Mouse (Mus musculus) hindbrain, embryonic 13.5 days (tissue): ENCODE measurements around the gene Efhc1. TPM values are rescaled to one million over a fixed set of nuclear protein-coding genes. Genes with fewer than 3 reads are reported as not detected.
A peak's percentile ranks its signal among the peaks of the same experiment; 100 is the strongest.

Experiments
- ATAC-seq: fragments of 200-750 bp; cut with Nextera tagmentation; 2 replicates; pipeline ENCODE4 v1.8.0; 2017; ENCODE audit warnings: moderate TSS enrichment; ENCODE audit not compliant: low FRiP score
- H3K27ac ChIP-seq: fragments of 300-500 bp; sonication (generic); 2 replicates; pipeline ENCODE4 v1.5.1; 2015; ENCODE audit warnings: inconsistent platforms, mild to moderate bottlenecking, moderate library complexity
- H3K27me3 ChIP-seq: fragments of 300-500 bp; sonication (generic); 2 replicates; pipeline ENCODE4 v1.6.1; 2015; ENCODE audit warnings: mild to moderate bottlenecking, inconsistent platforms
- H3K36me3 ChIP-seq: fragments of 300-500 bp; sonication (generic); 2 replicates; pipeline ENCODE4 v1.6.1; 2015; ENCODE audit warnings: mild to moderate bottlenecking, inconsistent platforms
- H3K4me1 ChIP-seq: fragments of 300-500 bp; sonication (generic); replicated peaks from 2 replicates; pipeline ENCODE4 v1.6.1; 2015; ENCODE audit warnings: inconsistent platforms
- H3K4me2 ChIP-seq: fragments of 300-500 bp; sonication (generic); 2 replicates; pipeline ENCODE4 v1.6.1; 2015; ENCODE audit warnings: inconsistent platforms, mild to moderate bottlenecking, moderate library complexity
- H3K4me3 ChIP-seq: fragments of 300-500 bp; sonication (generic); 2 replicates; pipeline ENCODE4 v1.5.1; 2015; ENCODE audit warnings: mild to moderate bottlenecking, inconsistent platforms
- H3K9ac ChIP-seq: fragments of 300-500 bp; sonication (generic); 2 replicates; pipeline ENCODE4 v1.6.1; 2015; ENCODE audit warnings: mild to moderate bottlenecking, inconsistent platforms
- H3K9me3 ChIP-seq: fragments of 300-500 bp; sonication (generic); 2 replicates; pipeline ENCODE4 v1.6.1; 2016; ENCODE audit warnings: inconsistent platforms
- WGBS: fragments of 180-500 bp; shearing (Covaris S2); methylation state at CpG from one replicate; pipeline ENCODE4 v1.1.7; 2015; 5-methylcytosine and 5-hydroxymethylcytosine counted together
- polyA plus RNA-seq: library from polyadenylated mRNA; unstranded; fragments of >200 nt; fragmentation: Nextera tagmentation; extraction: Ambion mirVana; gene quantifications from 2 replicates; pipeline ENCODE4 v1.2.1, GENCODE M21; 2015

The Efhc1 gene
- polyA plus RNA-seq, 1 experiment from 2014 or later, result 3.5 TPM

GRCm38 (mm10) chr1:20969642-20970041, 18.2 kb downstream of the Efhc1 start:
- 92% methylated on average over 2 of the region's 2 CpGs for WGBS
- Histone ChIP-seq H3K27ac (no peak overlapping the region), H3K4me1 (no peaks in the 10 kb centered on the region), H3K27me3 (no peaks in the 10 kb centered on the region), H3K4me2 (no peak overlapping the region), H3K4me3 (no peak overlapping the region), H3K36me3 (no peaks in the 10 kb centered on the region), H3K9me3 (no peaks in the 10 kb centered on the region), H3K9ac (no peak overlapping the region)
- no peak for ATAC-seq

DNA sequence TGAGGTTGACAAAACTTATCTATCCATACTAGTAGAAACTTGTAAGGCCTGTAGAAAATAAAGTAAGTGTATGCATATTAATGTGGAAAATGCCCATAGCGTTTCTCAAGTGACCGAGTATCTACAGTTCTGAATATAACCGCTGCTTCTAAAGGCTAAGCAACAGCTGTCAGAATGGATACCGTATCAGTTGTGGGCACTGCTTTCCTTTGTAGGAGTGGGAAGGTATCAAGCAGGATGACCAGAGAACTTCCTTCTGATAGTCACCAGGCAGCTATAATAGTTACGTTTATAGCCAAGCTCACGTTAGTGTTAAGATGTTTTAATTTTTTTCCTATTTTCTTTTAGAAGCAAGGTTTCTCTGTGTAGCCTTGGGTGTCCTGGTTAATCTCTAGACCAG, 22.0 kb downstream of the Efhc1 start:
- Histone ChIP-seq H3K9ac (no peak overlapping the region), H3K4me3 (no peak overlapping the region), H3K4me1 (no peaks in the 10 kb centered on the region), H3K36me3 (no peaks in the 10 kb centered on the region), H3K4me2 (no peak overlapping the region), H3K27me3 (no peaks in the 10 kb centered on the region), H3K27ac (no peak overlapping the region), H3K9me3 (no peaks in the 10 kb centered on the region)
- WGBS, result 94% methylated on average over 6 of the region's 6 CpGs
- no peak for ATAC-seq

DNA sequence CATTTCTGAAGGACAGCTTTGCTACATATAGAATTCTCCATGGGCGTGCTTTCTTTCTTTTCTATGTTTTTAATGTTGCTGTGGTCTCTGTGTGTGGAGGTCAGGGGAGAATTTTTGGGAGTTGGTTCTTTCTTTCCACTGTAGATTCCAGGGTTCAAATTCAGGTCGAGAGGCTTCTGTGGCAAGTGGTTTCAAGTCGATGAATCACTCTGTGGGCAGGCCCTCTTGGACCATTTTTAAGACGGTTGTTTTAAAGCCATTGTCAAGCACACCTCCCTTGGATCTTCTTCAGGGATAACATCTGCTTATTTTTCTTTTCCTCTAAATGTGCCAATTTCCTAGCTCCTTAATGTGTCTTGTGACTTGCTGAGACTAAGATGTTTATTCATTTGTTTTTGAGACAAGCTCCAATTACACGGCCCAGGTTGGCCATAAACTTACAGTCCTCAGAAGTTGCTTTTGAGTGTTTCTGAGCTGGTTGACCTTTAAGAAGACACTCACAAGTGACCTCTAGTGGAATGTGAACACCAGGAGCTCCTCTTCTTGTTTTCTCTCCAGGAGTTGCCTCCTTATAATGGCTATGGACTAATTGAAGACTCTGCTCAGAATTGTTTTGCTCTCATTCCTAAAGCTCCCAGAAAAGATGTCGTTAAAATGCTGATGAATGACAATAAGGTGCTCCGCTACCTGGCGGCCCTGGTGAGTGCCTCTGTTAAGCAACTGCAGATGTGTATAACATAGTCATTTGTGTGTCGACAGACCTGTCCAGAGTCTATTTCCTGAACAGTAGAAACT, 23.1 kb downstream of the Efhc1 start:
- H3K27me3 ChIP-seq, result no peaks in the 10 kb centered on the region
- 74% methylated on average over 9 of the region's 9 CpGs for WGBS
- no peak overlapping the region for H3K4me3 ChIP-seq
- no peak overlapping the region for H3K4me2 ChIP-seq
- H3K4me1 ChIP-seq, result no peaks in the 10 kb centered on the region
- no peaks in the 10 kb centered on the region for H3K36me3 ChIP-seq
- ATAC-seq, result no peak
- no peak overlapping the region for H3K27ac ChIP-seq
- H3K9me3 ChIP-seq, result no peaks in the 10 kb centered on the region
- H3K9ac ChIP-seq, result no peak overlapping the region

- H3K27ac ChIP-seq, result no peak overlapping the region
- ATAC-seq, result no peak
These were observed 29.1 kb downstream of the Efhc1 start for GRCm38 (mm10) chr1:20980553-20980952.

GRCm38 (mm10) chr1:20981764-20982163, 30.3 kb downstream of the Efhc1 start:
- Histone ChIP-seq H3K9ac (no peak overlapping the region), H3K4me2 (no peak overlapping the region), H3K9me3 (no peaks in the 10 kb centered on the region), H3K27me3 (no peaks in the 10 kb centered on the region), H3K4me1 (no peaks in the 10 kb centered on the region; the same call in 1 of the 2 replicates), H3K27ac (no peak overlapping the region), H3K4me3 (no peak overlapping the region), H3K36me3 (no peaks in the 10 kb centered on the region)
- no peak for ATAC-seq
- 86% methylated on average over 6 of the region's 6 CpGs for WGBS

More at GRCm38 (mm10) chr1:20980553-20980952, 29.1 kb downstream of the Efhc1 start:
- WGBS, result 53% methylated on average over 1 of the region's 1 CpGs
- Histone ChIP-seq H3K36me3 (no peaks in the 10 kb centered on the region), H3K27me3 (no peaks in the 10 kb centered on the region), H3K4me1 (no peaks in the 10 kb centered on the region), H3K4me3 (no peak overlapping the region), H3K4me2 (no peak overlapping the region), H3K9me3 (no peaks in the 10 kb centered on the region), H3K9ac (no peak overlapping the region)

GRCm38 (mm10) chr1:20984103-20984502, 32.7 kb downstream of the Efhc1 start:
- Histone ChIP-seq H3K4me2 (no peak overlapping the region), H3K9ac (no peak overlapping the region), H3K27me3 (no peaks in the 10 kb centered on the region), H3K9me3 (no peaks in the 10 kb centered on the region), H3K27ac (no peak overlapping the region), H3K4me3 (no peak overlapping the region), H3K4me1 (no peaks in the 10 kb centered on the region; the same call in 1 of the 2 replicates), H3K36me3 (no peaks in the 10 kb centered on the region)
- no peak for ATAC-seq
- WGBS, result 72% methylated on average over 2 of the region's 2 CpGs

GRCm38 (mm10) chr1:20984582-20984981, 33.2 kb downstream of the Efhc1 start:
- no peak overlapping the region for H3K4me2 ChIP-seq
- no peaks in the 10 kb centered on the region for H3K27me3 ChIP-seq
- H3K27ac ChIP-seq, result no peak overlapping the region
- no peak overlapping the region for H3K4me3 ChIP-seq
- 50% methylated on average over 4 of the region's 4 CpGs for WGBS
- H3K9ac ChIP-seq, result no peak overlapping the region
- H3K4me1 ChIP-seq, result no peaks in the 10 kb centered on the region; the same call in 1 of the 2 replicates
- no peaks in the 10 kb centered on the region for H3K36me3 ChIP-seq
- ATAC-seq, result peak; percentile 54; the same call in 1 of the 2 replicates
- H3K9me3 ChIP-seq, result no peaks in the 10 kb centered on the region

DNA sequence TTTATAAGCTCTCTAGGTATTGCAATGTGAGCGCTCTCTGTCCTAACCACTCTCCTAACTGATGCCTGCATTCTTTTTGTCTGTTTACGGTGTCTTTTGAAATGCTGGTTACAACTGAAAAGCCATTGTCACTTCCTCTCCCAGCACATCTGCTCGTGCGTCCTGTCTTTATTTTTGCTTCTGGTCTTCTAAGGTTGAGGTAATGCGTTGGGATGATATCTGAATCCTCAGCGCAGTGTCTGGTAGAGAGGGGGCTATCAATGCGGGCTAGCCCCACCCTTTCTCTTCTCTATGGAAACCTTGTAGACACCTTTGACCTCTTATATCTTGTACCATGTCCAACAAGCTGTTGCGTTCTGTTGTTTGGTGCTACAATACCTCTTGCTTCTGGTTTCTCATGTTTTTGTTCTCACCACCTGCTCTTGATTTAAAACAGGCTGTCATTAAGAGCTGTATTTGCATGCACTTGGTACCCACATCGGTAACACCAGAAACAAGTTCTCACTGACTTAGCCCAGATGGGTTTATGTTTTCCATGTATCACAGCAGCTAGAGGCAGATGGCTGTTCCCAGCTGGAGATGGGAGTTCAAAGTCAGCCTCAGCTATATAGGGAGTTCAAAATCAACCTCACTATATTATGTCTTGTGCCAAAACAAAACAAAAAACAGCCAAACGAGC, 35.1 kb downstream of the Efhc1 start:
- no peaks in the 10 kb centered on the region for H3K36me3 ChIP-seq
- H3K27ac ChIP-seq, result no peak overlapping the region
- no peak for ATAC-seq
- H3K9me3 ChIP-seq, result no peaks in the 10 kb centered on the region
- no peaks in the 10 kb centered on the region; the same call in 1 of the 2 replicates for H3K4me1 ChIP-seq
- H3K27me3 ChIP-seq, result no peaks in the 10 kb centered on the region
- 57% methylated on average over 10 of the region's 10 CpGs for WGBS
- H3K4me2 ChIP-seq, result no peak overlapping the region
- H3K9ac ChIP-seq, result no peak overlapping the region
- no peak overlapping the region for H3K4me3 ChIP-seq

DNA sequence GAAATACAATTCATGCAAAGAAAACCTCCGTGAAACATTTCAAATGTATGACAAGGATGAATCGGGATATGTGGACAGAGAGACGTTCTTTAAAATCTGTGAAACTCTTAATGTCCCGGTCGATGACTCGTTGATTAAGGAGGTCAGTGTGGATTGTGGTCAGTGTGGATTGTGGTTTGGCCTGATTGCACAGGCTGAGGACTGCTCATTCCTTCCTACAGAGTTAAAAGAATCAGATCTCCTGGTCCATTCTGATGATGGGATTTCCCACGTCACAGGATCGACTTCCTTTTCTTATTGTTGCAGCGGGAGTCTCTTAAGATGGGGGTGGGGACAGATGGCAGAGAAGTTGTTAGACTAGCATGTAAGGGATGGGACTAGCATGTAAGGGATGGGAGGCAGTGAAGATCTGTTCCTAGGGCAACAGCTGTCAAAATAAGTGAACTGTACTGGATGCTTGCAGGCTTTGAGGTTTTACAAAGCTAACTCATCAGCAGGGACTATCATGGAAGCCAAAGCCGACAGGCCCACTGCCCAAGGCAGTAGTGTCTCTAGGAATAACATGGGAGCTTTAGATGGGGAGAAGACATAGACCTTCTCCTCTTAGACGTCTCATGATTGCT, 38.1 kb downstream of the Efhc1 start:
- no peaks in the 10 kb centered on the region; the same call in 1 of the 2 replicates for H3K4me1 ChIP-seq
- H3K9me3 ChIP-seq, result no peaks in the 10 kb centered on the region
- 93% methylated on average over 11 of the region's 11 CpGs for WGBS
- no peak overlapping the region for H3K4me2 ChIP-seq
- H3K9ac ChIP-seq, result no peak overlapping the region
- H3K4me3 ChIP-seq, result no peak overlapping the region
- no peaks in the 10 kb centered on the region for H3K36me3 ChIP-seq
- ATAC-seq, result no peak
- no peaks in the 10 kb centered on the region for H3K27me3 ChIP-seq
- H3K27ac ChIP-seq, result no peak overlapping the region

DNA sequence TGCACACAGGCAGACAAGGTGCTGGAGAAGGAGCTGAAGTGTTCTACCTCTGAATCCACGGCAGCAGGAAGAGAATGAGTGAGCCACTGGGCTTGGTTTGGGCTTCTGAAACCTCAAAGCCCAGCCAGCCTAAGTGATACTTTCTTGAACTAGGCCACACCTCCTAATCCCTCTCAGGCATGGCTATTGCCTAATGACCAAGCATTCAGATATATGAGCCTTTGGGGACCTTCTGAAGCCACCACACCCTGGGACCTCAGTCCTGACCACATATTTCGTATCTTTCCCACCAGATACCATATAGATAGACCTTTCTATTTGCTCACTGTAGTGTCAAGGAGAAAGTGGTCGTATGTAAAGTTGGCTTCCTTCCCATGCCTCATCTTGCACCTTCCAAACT, 42.3 kb downstream of the Efhc1 start:
- no peak for ATAC-seq
- Histone ChIP-seq H3K4me3 (no peak overlapping the region), H3K4me1 (peaks cover 11% of the 10 kb centered on the region), H3K27ac (no peak overlapping the region), H3K9ac (no peak overlapping the region), H3K27me3 (no peaks in the 10 kb centered on the region), H3K9me3 (no peaks in the 10 kb centered on the region), H3K36me3 (no peaks in the 10 kb centered on the region), H3K4me2 (no peak overlapping the region)
- WGBS, result 93% methylated on average over 3 of the region's 3 CpGs

- 87% methylated on average over 5 of the region's 5 CpGs for WGBS
- Histone ChIP-seq H3K9me3 (no peaks in the 10 kb centered on the region), H3K9ac (no peak overlapping the region), H3K4me2 (no peak overlapping the region), H3K36me3 (no peaks in the 10 kb centered on the region), H3K27ac (no peak overlapping the region), H3K4me1 (peaks cover 12% of the 10 kb centered on the region), H3K4me3 (no peak overlapping the region), H3K27me3 (no peaks in the 10 kb centered on the region)
- ATAC-seq, result no peak
These were observed 42.9 kb downstream of the Efhc1 start for GRCm38 (mm10) chr1:20994338-20994737.

DNA sequence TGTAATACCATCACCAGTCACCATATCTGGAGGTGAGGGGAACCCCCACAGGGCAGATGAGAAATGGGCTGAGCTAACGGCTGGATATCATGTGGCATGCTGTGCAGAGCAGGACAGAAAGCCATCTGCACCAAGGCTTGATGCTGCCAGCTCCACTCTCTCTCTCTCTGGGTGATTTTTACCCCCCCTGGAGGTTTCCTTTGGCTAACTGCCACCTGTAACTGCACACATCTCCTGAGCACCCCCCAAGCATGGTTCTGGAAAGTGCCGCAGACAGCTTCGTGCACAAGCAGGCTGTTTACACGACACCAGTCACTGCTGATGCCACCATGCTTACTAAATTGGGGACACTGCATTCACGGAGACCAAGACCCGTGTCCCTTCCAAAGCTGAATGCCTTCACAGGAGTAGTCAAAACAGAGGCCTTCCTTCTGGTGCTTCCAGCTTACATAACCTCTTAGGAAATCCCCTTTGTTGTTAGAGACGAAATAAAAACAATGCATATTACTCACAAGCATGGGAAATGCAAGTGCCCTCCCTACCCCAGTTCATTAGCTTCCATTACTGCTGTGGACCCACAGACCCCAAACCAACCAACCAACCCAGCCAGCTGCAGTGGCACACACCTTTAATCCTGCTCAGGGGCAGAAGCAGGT, 44.0 kb downstream of the Efhc1 start:
- Histone ChIP-seq H3K9me3 (no peaks in the 10 kb centered on the region), H3K4me2 (no peak overlapping the region), H3K27me3 (no peaks in the 10 kb centered on the region), H3K27ac (no peak overlapping the region), H3K4me1 (peaks cover 12% of the 10 kb centered on the region), H3K4me3 (no peak overlapping the region), H3K36me3 (0 out of 2 replicates have a peak, but pooled peaks cover 3% of the 10 kb centered on the region), H3K9ac (no peak overlapping the region)
- WGBS, result 64% methylated on average over 7 of the region's 7 CpGs
- ATAC-seq, result no peak
